Mouse (Mus musculus) telencephalon, adult 2 months (tissue): ENCODE results near the gene Gzma.
A peak's percentile ranks its signal among the peaks of the same experiment; 100 is the strongest.

Experiments used
- DNase-seq: peaks from one replicate; pipeline ENCODE4 v3.0.0-alpha.2; 2011; ENCODE audit warnings: low read depth, low spot score

Gzma gene

GRCm38 (mm10) chr13:113046211-113046883 lies 54.4 kb downstream of the Gzma start, which contains the start of gene Gpx8:
Gene Gpx8 (minus strand): TSS chr13:113046410.
- DNase-seq: peak; percentile 60

GRCm38 (mm10) chr13:113045458-113046110 lies 55.2 kb downstream of the Gzma start:
- no peak for DNase-seq

GRCm38 (mm10) chr13:113044876-113045275 lies 55.9 kb downstream of the Gzma start:
- no peak for DNase-seq
